Mouse (Mus musculus): ENCODE measurements around the gene Rhoj. TPM values are rescaled to one million over a fixed set of nuclear protein-coding genes. Genes with fewer than 3 reads are reported as not detected.
"Not testable (repeated sequence)": the region's sequence is repeated elsewhere in the genome, so short reads cannot be mapped to it uniquely, and the experiment has no call there.

Rhoj gene
- polyA plus RNA-seq, 1 experiment from 2014 or later = 32.7 TPM

DNA sequence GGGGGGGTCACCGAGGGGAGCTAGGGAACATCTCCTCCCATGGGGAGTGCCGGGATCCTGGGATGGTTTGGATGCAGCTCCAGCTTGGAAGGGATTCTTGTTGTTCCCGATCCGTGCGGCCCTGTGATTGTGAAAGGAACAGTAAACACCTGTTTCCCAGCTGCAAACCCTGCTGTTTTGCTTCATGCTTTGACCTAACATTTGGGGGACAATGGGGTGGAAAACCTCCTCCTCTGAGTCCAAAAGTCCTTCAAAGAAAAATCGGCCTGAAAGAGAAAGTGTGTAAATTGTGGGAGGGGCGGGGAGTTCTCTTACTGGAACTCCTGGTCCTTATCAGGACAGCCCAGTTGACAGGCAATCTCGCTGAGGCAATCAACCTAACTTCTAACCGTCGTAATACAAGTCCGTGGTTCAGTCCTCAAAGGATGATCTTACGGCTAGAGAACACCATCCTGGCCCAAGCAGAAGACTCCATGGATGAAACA, 12.4 kb downstream of the Rhoj start:
- no peaks in the 10 kb centered on the region for H3K36me3 ChIP-seq (ENCODE audit: control insufficient read depth, insufficient read depth, low read length)
- H3K9ac ChIP-seq (ENCODE audit: low read length) = no peak overlapping the region
- ATAC-seq (ENCODE audit: insufficient number of reproducible peaks, low FRiP score, low TSS enrichment, low read depth) (no peak), DNase-seq (ENCODE audit: low spot score) (no peak)
- no peaks in the 10 kb centered on the region for H3K4me1 ChIP-seq (ENCODE audit: control insufficient read depth, insufficient read depth, low read length)
- no peaks in the 10 kb centered on the region for H3K27me3 ChIP-seq (ENCODE audit: control insufficient read depth, insufficient read depth, low read length)
- H3K27ac ChIP-seq (replicated peaks; ENCODE audit: low read depth, low read length) = no peak overlapping the region
- H3K4me3 ChIP-seq (ENCODE audit: low read depth, low read length) = no peak overlapping the region
- no peak overlapping the region for H3K4me2 ChIP-seq (ENCODE audit: low read depth, severe bottlenecking)
- 53% methylated on average over 12 of the region's 12 CpGs for WGBS
- no peaks in the 10 kb centered on the region for H3K9me3 ChIP-seq (ENCODE audit: control insufficient read depth, low read length)

DNA sequence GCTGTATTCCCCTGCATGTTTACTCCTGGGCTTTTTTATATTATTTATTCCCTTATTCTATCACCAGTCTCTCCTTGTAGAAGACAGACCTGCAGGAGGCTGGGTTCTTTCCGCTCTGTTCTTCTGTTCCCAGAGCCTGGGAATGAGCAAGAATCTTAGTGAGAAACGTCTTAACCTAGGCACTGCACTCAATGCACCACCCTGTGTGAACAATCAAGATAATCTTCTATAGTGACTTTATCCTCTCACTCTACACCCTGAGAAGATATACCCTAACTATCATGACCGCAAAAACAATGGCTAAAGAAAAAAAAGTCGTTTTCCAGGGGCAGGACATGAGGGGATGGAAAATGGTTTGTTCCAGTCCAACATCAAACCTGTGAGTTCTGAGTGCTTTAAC, 13.1 kb downstream of the Rhoj start:
- no peaks in the 10 kb centered on the region for H3K27me3 ChIP-seq (ENCODE audit: control insufficient read depth, insufficient read depth, low read length)
- no peaks in the 10 kb centered on the region for H3K4me1 ChIP-seq (ENCODE audit: control insufficient read depth, insufficient read depth, low read length)
- no peaks in the 10 kb centered on the region for H3K9me3 ChIP-seq (ENCODE audit: control insufficient read depth, low read length)
- no peak overlapping the region for H3K4me3 ChIP-seq (ENCODE audit: low read depth, low read length)
- ATAC-seq (ENCODE audit: insufficient number of reproducible peaks, low FRiP score, low TSS enrichment, low read depth) (no peak), DNase-seq (ENCODE audit: low spot score) (no peak)
- no peak overlapping the region for H3K27ac ChIP-seq (replicated peaks; ENCODE audit: low read depth, low read length)
- WGBS = 76% methylated on average over 4 of the region's 4 CpGs
- no peaks in the 10 kb centered on the region for H3K36me3 ChIP-seq (ENCODE audit: control insufficient read depth, insufficient read depth, low read length)
- H3K4me2 ChIP-seq (ENCODE audit: low read depth, severe bottlenecking) = no peak overlapping the region
- H3K9ac ChIP-seq (ENCODE audit: low read length) = no peak overlapping the region

DNA sequence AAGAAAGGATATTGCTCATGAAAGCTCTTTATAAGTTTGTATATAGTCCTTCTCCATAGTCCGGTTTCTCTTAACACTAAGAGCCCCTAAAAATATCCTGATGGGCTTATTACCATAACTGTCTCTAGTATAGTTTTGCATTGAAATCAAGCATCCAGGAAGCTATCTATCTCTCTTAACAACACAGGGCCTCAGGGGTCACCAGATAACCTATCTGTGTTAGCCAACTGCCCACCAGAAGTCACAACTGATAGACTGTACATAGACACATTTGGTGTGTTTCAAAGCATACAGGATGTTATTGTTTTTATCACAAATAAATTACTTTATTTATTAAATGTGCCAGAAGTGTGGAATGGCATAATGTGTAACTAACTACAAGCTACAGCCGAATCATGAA, 21.1 kb downstream of the Rhoj start:
- Histone ChIP-seq H3K9me3 (ENCODE audit: control insufficient read depth, low read length) (no peaks in the 10 kb centered on the region), H3K36me3 (ENCODE audit: control insufficient read depth, insufficient read depth, low read length) (no peaks in the 10 kb centered on the region), H3K9ac (ENCODE audit: low read length) (no peak overlapping the region), H3K27ac (replicated peaks; ENCODE audit: low read depth, low read length) (no peak overlapping the region), H3K27me3 (ENCODE audit: control insufficient read depth, insufficient read depth, low read length) (no peaks in the 10 kb centered on the region), H3K4me1 (ENCODE audit: control insufficient read depth, insufficient read depth, low read length) (no peaks in the 10 kb centered on the region), H3K4me2 (ENCODE audit: low read depth, severe bottlenecking) (no peak overlapping the region), H3K4me3 (ENCODE audit: low read depth, low read length) (no peak overlapping the region)
- no peak for ATAC-seq (ENCODE audit: insufficient number of reproducible peaks, low FRiP score, low TSS enrichment, low read depth)
- no peak for DNase-seq (ENCODE audit: low spot score)
- 88% methylated on average over 2 of the region's 2 CpGs for WGBS

DNA sequence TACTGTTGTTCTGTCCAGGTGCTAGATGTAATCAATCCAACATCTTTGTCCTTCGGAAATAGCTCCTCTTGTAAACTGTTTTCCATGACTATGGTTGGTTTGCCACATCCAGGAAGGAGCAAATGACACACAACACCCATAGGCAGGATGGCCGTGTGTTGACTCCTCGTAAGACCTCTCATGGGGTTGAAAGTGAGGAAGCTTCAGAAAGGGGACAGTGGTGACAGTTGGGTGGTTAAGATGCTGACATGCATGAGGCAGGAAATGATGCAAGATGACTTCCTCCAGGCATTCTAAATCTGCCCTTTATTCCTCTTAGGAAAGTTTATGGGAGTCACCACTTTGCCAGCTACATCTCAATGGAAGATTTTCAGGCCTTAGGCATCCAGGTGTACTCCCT, 31.8 kb downstream of the Rhoj start:
- H3K36me3 ChIP-seq (ENCODE audit: control insufficient read depth, insufficient read depth, low read length) = no peaks in the 10 kb centered on the region
- H3K27me3 ChIP-seq (ENCODE audit: control insufficient read depth, insufficient read depth, low read length) = no peaks in the 10 kb centered on the region
- no peak overlapping the region for H3K4me2 ChIP-seq (ENCODE audit: low read depth, severe bottlenecking)
- no peak overlapping the region for H3K4me3 ChIP-seq (ENCODE audit: low read depth, low read length)
- no peak for ATAC-seq (ENCODE audit: insufficient number of reproducible peaks, low FRiP score, low TSS enrichment, low read depth)
- H3K9me3 ChIP-seq (ENCODE audit: control insufficient read depth, low read length) = no peaks in the 10 kb centered on the region
- no peaks in the 10 kb centered on the region for H3K4me1 ChIP-seq (ENCODE audit: control insufficient read depth, insufficient read depth, low read length)
- no peak overlapping the region for H3K27ac ChIP-seq (replicated peaks; ENCODE audit: low read depth, low read length)
- H3K9ac ChIP-seq (ENCODE audit: low read length) = no peak overlapping the region
- 90% methylated on average over 3 of the region's 3 CpGs for WGBS
- no peak for DNase-seq (ENCODE audit: low spot score)

- Histone ChIP-seq H3K9me3 (ENCODE audit: control insufficient read depth, low read length) (no peaks in the 10 kb centered on the region), H3K36me3 (ENCODE audit: control insufficient read depth, insufficient read depth, low read length) (no peaks in the 10 kb centered on the region), H3K4me2 (ENCODE audit: low read depth, severe bottlenecking) (no peak overlapping the region), H3K4me3 (ENCODE audit: low read depth, low read length) (no peak overlapping the region), H3K9ac (ENCODE audit: low read length) (no peak overlapping the region), H3K27ac (replicated peaks; ENCODE audit: low read depth, low read length) (no peak overlapping the region), H3K4me1 (ENCODE audit: control insufficient read depth, insufficient read depth, low read length) (no peaks in the 10 kb centered on the region), H3K27me3 (ENCODE audit: control insufficient read depth, insufficient read depth, low read length) (no peaks in the 10 kb centered on the region)
- DNase-seq (ENCODE audit: low spot score) (no peak), ATAC-seq (ENCODE audit: insufficient number of reproducible peaks, low FRiP score, low TSS enrichment, low read depth) (no peak)
- WGBS = 93% methylated on average over 7 of the region's 7 CpGs
These were observed 32.2 kb downstream of the Rhoj start for GRCm38 (mm10) chr12:75340331-75340730.

DNA sequence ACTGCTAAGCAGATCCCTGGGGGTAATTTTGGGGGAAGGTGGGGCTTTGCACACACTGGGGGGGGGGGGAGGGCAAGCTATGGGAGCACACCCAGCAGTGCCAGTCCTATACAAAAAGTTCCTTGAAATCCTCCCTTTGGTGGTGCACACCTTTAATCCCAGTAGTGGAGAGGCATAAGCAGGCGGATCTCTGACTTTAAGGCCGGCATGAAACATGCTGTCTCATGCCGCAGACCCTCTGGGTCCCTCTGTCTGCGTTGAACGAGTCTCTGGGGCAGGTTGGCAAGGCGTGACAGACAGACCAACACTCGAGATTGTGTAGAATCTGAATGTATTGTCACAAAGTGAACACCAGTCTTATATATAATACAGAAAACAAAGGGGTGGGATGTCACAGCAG, 40.4 kb downstream of the Rhoj start:
- 80% methylated on average over 7 of the region's 7 CpGs for WGBS
- Histone ChIP-seq H3K36me3 (ENCODE audit: control insufficient read depth, insufficient read depth, low read length) (no peaks in the 10 kb centered on the region), H3K27ac (replicated peaks; ENCODE audit: low read depth, low read length) (no peak overlapping the region), H3K4me3 (ENCODE audit: low read depth, low read length) (no peak overlapping the region), H3K4me1 (ENCODE audit: control insufficient read depth, insufficient read depth, low read length) (no peaks in the 10 kb centered on the region), H3K27me3 (ENCODE audit: control insufficient read depth, insufficient read depth, low read length) (no peaks in the 10 kb centered on the region), H3K9ac (ENCODE audit: low read length) (no peak overlapping the region), H3K4me2 (ENCODE audit: low read depth, severe bottlenecking) (no peak overlapping the region), H3K9me3 (ENCODE audit: control insufficient read depth, low read length) (no peaks in the 10 kb centered on the region)
- no peak for DNase-seq (ENCODE audit: low spot score)
- ATAC-seq (ENCODE audit: insufficient number of reproducible peaks, low FRiP score, low TSS enrichment, low read depth) = no peak

DNA sequence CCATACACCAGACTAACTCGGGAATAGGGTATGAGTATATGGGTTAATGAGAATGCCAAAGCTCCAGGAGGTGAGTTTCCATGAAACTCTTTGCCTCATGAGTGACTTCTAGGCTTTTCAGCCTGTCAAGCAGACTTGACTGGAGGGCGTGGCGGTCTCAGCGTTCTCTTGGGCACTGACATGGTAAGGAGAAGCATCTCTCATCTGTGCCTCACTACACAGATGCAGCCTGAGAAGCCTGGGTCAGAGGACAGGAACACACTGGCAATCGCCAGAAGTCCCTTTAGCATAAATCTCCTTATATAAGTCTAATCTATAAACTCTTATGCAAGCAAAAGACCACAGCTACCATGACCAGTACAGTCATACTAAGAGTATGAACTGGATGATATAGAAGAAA, 41.4 kb downstream of the Rhoj start:
- DNase-seq (ENCODE audit: low spot score); ATAC-seq (ENCODE audit: insufficient number of reproducible peaks, low FRiP score, low TSS enrichment, low read depth); H3K27me3 ChIP-seq (ENCODE audit: control insufficient read depth, insufficient read depth, low read length); H3K9ac ChIP-seq (ENCODE audit: low read length); H3K9me3 ChIP-seq (ENCODE audit: control insufficient read depth, low read length); H3K36me3 ChIP-seq (ENCODE audit: control insufficient read depth, insufficient read depth, low read length); H3K4me1 ChIP-seq (ENCODE audit: control insufficient read depth, insufficient read depth, low read length); H3K27ac ChIP-seq (replicated peaks; ENCODE audit: low read depth, low read length); H3K4me2 ChIP-seq (ENCODE audit: low read depth, severe bottlenecking); H3K4me3 ChIP-seq (ENCODE audit: low read depth, low read length): not testable (repeated sequence)
- 73% methylated on average over 5 of the region's 5 CpGs for WGBS

GRCm38 (mm10) chr12:75350750-75351149, 42.6 kb downstream of the Rhoj start:
- DNase-seq (ENCODE audit: low spot score) (no peak), ATAC-seq (ENCODE audit: insufficient number of reproducible peaks, low FRiP score, low TSS enrichment, low read depth) (no peak)
- H3K4me3 ChIP-seq (ENCODE audit: low read depth, low read length) = no peak overlapping the region
- H3K27me3 ChIP-seq (ENCODE audit: control insufficient read depth, insufficient read depth, low read length) = no peaks in the 10 kb centered on the region
- H3K36me3 ChIP-seq (ENCODE audit: control insufficient read depth, insufficient read depth, low read length) = no peaks in the 10 kb centered on the region
- no peaks in the 10 kb centered on the region for H3K9me3 ChIP-seq (ENCODE audit: control insufficient read depth, low read length)
- 93% methylated on average over 5 of the region's 5 CpGs for WGBS
- no peak overlapping the region for H3K4me2 ChIP-seq (ENCODE audit: low read depth, severe bottlenecking)
- H3K4me1 ChIP-seq (ENCODE audit: control insufficient read depth, insufficient read depth, low read length) = no peaks in the 10 kb centered on the region
- H3K9ac ChIP-seq (ENCODE audit: low read length) = no peak overlapping the region
- no peak overlapping the region for H3K27ac ChIP-seq (replicated peaks; ENCODE audit: low read depth, low read length)

DNA sequence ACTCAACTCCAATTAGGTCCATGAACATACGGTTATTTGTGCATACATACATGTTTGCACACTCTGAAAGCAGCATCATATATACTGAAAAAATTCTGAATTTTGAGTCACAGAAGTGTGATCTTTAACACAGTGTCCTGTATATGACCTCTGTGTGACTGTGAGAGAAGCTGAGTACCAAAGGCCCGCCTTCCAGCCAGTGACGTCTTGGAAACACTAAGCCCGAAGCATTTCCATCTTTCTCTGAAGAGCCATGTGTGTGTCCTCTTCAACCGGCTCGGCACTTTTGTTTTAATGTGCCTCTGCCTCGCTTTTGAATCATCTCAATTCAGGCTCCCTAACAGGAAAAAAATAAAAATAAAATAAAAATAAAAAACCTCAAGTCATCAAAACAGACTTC, 43.7 kb downstream of the Rhoj start:
- no peak overlapping the region for H3K4me2 ChIP-seq (ENCODE audit: low read depth, severe bottlenecking)
- no peaks in the 10 kb centered on the region for H3K9me3 ChIP-seq (ENCODE audit: control insufficient read depth, low read length)
- H3K36me3 ChIP-seq (ENCODE audit: control insufficient read depth, insufficient read depth, low read length) = no peaks in the 10 kb centered on the region
- WGBS = 79% methylated on average over 7 of the region's 7 CpGs
- no peaks in the 10 kb centered on the region for H3K4me1 ChIP-seq (ENCODE audit: control insufficient read depth, insufficient read depth, low read length)
- DNase-seq (ENCODE audit: low spot score) = no peak
- no peak overlapping the region for H3K9ac ChIP-seq (ENCODE audit: low read length)
- H3K27me3 ChIP-seq (ENCODE audit: control insufficient read depth, insufficient read depth, low read length) = no peaks in the 10 kb centered on the region
- no peak overlapping the region for H3K4me3 ChIP-seq (ENCODE audit: low read depth, low read length)
- no peak for ATAC-seq (ENCODE audit: insufficient number of reproducible peaks, low FRiP score, low TSS enrichment, low read depth)
- no peak overlapping the region for H3K27ac ChIP-seq (replicated peaks; ENCODE audit: low read depth, low read length)
